Mouse (Mus musculus) ovary, postnatal 10 days (tissue): ENCODE data around the gene Dock2.
"Not testable (repeated sequence)": the region's sequence is repeated elsewhere in the genome, so short reads cannot be mapped to it uniquely, and the experiment has no call there.

Experiments
- DNase-seq: peaks from one replicate; pipeline ENCODE4 v3.0.0; 2022; ENCODE audit warnings: low spot score

The Dock2 gene

GRCm38 (mm10) chr11:34783587-34784043 lies at the start of gene Dock2:
Gene Dock2 (minus strand): TSS chr11:34783892.
- no peak for DNase-seq

GRCm38 (mm10) chr11:34832678-34833077 lies 49.0 kb upstream of the Dock2 start:
- no peak for DNase-seq

- no peak for DNase-seq
Measured at GRCm38 (mm10) chr11:34827803-34828202, 44.1 kb upstream of the Dock2 start.

DNA sequence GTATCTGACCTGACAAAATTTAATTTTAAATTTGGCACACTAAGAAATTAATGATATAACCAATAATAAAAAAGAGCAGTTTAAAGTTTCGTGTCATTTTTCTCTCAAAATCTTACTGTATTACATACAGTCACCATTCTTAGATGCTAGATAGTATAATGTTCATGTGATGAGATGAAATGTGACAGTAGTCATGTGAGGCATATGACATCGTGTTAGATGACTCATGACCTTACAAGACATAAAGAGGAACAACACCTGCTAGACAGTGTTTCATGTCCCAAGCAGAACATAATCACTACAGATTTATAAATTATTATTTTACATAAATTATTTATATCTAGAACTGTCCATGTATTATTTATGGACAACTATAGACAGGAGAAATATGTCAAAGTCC lies 43.2 kb upstream of the Dock2 start:
- DNase-seq: no peak

DNA sequence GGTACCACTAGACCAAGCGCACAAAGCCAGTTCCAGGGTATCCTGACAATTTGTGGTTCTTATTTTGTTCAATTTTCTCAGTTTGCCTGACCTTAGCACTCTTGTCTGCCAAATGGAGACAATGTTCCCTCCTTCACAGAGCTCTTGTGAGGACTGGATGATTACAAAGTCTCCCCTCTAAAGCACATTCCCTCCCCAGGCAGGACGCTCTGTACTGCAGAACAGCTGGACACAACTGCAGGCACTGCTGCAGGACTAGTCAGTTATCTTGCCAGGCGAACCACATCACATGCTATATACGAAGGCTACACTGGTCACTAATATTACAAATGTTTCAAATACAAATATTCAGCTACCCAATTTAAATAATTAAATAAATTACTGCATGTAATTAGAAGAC lies 41.1 kb upstream of the Dock2 start:
- DNase-seq: no peak

- DNase-seq: no peak
Measured at GRCm38 (mm10) chr11:34814767-34815166, 31.1 kb upstream of the Dock2 start.

- DNase-seq: no peak
Measured at GRCm38 (mm10) chr11:34814319-34814718, 30.6 kb upstream of the Dock2 start.

- DNase-seq: not testable (repeated sequence)
Measured at GRCm38 (mm10) chr11:34805026-34805425, 21.3 kb upstream of the Dock2 start.

GRCm38 (mm10) chr11:34798066-34798465 lies 14.4 kb upstream of the Dock2 start:
- DNase-seq: not testable (repeated sequence)

DNA sequence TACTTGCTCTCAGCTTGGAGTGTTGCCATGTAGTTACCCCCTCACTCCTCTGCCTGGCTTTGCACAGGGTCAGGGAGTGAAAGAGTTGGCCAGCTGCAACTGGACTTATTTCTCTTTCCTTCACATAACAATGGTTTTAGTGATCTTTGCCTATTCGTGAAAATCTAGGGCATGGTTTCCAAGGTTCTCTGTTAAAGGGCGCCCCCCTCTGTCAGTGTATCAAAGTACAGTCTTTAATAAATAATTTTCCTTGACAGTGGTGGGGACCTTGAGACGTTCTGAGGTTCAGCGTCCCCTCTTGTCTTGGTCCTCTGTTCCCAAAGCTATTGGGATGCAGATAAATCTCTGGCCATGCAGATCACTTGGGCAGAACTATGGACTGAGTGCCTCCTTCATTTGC lies 12.4 kb upstream of the Dock2 start:
- no peak for DNase-seq

- no peak for DNase-seq
Measured at GRCm38 (mm10) chr11:34791872-34792271, 8.2 kb upstream of the Dock2 start.

DNA sequence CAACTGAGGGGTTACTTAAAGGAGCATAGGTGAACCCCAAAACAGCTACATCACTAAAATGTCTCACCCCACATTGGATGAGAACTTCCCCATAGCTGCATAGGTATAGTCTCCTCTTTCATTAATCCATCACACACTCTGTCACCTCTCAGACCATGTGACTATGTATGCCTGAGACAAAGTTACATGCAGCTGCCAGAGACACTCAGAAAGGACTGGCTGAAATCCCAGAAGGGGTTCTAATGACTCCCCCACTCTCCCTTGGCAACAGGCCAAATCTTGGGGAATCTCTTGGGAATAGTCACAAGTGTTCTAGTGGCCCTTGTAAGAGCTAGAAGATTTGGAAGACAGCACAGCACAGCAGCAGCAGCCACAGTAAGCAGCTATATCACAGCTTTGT lies 1.2 kb upstream of the Dock2 start:
- DNase-seq: no peak

DNA sequence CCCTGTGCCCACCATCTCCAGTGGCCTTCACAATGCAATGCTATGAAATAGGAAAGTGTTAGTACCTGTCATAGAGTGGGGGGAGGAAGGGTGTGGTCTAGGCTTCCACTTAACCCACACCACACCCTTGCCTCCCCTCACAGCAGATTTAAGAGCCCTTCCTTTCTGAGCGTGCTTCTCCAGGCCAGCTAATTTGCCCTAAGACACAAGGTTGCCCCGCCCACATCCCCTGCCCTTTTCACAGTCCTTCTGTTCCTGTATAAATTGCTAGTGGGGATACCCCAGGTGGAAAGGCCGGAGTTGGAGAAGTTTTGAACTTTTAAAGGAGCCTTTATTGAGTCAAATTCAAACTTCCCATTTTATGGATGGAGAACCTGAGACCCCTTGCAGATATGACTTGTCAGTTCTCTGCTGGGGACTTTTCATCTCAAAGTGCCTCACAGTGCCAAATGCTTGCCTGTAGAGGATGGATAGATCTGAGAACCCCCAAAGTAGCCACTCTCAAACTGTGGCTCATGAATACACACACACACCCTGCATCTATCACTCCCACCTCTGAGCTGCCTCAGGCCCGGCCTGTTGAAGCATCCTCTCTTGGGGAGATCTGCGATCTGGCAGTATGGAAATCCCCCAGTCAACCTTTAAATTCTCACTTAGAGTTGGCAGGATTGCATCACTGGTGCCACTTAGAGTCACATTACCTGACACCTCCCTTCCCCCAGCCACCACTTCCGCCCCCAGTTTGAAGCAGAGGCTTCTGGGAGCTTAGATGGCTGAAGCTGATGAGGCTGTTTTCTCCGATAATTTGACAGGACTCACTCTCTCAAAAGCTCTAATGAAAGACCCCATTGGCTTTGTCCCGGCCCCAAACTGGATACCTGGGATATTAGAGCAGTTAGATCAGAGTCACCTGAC lies 919 bp downstream of the Dock2 start:
- no peak for DNase-seq

- DNase-seq: no peak
Measured at GRCm38 (mm10) chr11:34780786-34781185, 2.9 kb downstream of the Dock2 start.

- DNase-seq: no peak
Measured at GRCm38 (mm10) chr11:34779966-34780365, 3.7 kb downstream of the Dock2 start.

GRCm38 (mm10) chr11:34778351-34778750 lies 5.3 kb downstream of the Dock2 start:
- no peak for DNase-seq

DNA sequence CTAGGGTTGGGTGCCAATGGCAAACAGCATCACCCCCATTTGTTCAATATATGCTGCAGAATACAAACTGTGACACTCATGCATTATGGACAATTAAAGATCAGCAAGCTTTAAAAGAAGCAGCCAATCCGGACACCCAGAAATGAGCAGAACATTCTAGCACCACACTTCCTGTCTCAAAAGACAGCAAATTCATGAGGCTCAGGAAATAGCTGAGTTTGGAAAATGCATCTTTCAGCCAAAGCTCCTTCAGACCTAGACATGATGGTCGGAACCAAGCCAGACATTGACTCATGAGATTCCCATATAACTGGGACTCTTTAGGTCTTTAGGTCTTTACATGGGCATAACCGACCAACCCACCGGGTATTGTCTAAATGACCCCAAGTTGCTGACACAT lies 6.2 kb downstream of the Dock2 start:
- no peak for DNase-seq

DNA sequence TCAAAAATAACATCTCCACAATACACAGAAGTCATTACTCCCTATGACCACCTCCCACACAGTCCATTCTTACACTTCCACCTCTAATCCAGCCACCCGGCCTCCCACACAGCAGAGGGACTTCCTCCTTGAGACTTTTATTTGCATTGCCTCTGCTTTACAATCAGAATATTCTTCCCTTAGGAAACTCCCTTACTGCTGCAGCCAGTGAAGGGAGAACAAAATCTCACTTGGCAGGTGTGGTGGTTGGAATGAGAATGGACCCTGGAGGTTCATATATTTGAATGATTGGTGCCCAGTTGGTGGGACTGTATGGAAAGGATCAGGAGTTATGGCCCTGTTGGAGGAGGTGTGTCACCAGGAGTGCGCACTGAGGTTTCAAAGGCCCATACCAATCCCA lies 7.6 kb downstream of the Dock2 start:
- no peak for DNase-seq

GRCm38 (mm10) chr11:34774636-34775035 lies 9.1 kb downstream of the Dock2 start:
- no peak for DNase-seq

DNA sequence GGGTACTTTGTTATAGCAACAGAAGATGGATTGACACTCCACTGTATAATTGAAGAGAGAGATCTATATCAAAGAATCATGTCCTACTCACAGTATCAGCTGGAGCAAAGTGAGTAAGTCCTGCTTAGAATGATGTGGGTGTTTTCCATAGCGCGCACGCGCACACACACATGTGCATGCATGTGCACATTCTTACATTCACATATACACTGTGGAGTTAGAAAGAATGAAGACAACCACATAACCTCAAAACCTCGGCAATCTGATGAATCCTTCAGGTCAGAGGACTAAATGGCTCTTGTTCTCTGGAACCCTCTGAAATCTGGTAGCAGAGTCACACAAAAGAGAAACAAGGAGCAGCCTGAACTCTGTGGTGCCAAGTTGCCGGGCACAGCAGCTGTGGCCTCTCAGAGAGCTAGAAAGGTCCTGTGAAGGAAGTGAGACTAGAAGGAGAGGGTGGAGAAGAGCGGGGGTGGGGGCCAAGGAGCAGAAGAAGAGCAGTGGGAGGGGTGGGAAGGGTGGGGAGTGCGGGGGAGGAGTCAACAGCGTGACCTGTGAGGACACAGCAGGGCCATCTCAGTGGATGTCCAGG lies 10.3 kb downstream of the Dock2 start:
- DNase-seq: no peak

GRCm38 (mm10) chr11:34771221-34771986 lies 12.3 kb downstream of the Dock2 start:
- no peak for DNase-seq

GRCm38 (mm10) chr11:34770666-34771065 lies 13.0 kb downstream of the Dock2 start:
- no peak for DNase-seq

DNA sequence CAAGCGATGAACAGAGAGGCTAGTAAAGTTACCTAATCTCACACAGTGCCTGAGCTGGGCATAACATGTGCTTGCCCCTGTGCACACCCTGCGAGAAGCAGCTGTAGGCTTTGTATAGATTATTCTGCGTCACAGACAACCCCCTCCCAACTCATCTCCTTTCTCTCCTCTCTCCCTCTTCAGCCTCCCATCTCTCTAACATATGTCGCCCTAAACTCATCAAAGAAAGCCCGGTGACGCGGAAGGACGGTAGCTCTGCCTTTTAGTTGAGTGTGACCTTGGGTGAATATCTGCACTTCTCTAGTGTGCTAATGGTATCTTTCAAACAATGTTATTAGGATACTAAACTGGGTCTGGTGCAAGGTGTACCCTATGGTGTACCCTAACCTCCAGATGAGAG lies 13.7 kb downstream of the Dock2 start:
- no peak for DNase-seq
